In the genomic region with DNA sequence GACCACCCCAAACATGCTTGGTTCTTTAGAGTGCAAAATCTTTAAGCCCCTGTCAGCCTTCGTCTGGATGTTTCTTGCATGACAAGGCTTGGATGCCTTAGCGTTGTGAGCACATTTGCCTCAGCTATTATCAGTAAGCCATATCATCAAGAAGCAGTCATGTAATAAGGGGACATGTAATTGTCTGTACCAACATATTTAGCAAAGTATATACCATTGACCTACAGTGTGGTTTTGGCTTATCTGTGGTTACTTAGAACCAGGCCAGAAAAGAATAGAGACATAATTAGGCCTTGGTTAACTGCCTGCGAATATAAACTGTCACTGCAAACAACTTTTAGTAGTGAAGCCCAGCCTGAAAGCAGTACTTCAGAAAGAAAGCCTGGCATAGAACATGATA, we compare ENCODE assay signal across 24 mouse cellular contexts.
"Had no signal": no experiment of that assay in that cellular context is flagged by ENCODE, and none has a peak within 500 bp of the region (broad histone marks: within the 10 kb centered on the region; RNA-seq: fewer than 3 reads in every experiment).

No protein-coding gene starts in this region.

- H3K27ac ChIP-seq: gastrocnemius, adult 2 months; heart, adult 2 months; heart, embryonic 13.5 days; heart, embryonic 15.5 days; hindbrain, embryonic 13.5 days; hindbrain, embryonic 15.5 days; hindbrain, postnatal 0 days; kidney, embryonic 15.5 days; kidney, postnatal 0 days; left cerebral cortex, adult 2 months; limb, embryonic 10.5 days; limb, embryonic 12.5 days had no signal

- H3K9ac ChIP-seq: heart, embryonic 13.5 days; heart, embryonic 15.5 days; hindbrain, embryonic 13.5 days; hindbrain, embryonic 15.5 days; kidney, embryonic 15.5 days; limb, embryonic 12.5 days had no signal

- DNase-seq: gastrocnemius, adult 2 months; gastrocnemius, postnatal 10 days; gastrocnemius, postnatal 25 days; heart, adult 2 months; heart, postnatal 14 days; heart, postnatal 36 days; kidney, adult 11 months; kidney, adult 2 months; kidney, adult 9 months; kidney, postnatal 14 days; kidney, postnatal 36 days had no signal

- H3K4me1 ChIP-seq: heart, embryonic 13.5 days; heart, embryonic 15.5 days; hindbrain, embryonic 13.5 days; hindbrain, embryonic 15.5 days; kidney, embryonic 15.5 days had no signal

- H3K4me3 ChIP-seq: gastrocnemius, adult 2 months; heart, adult 2 months; heart, embryonic 13.5 days; heart, embryonic 15.5 days; hindbrain, embryonic 13.5 days; hindbrain, embryonic 15.5 days; kidney, embryonic 15.5 days; left cerebral cortex, adult 2 months; limb, embryonic 10.5 days; limb, embryonic 12.5 days had no signal

- ATAC-seq: forebrain, embryonic 16.5 days; hindbrain, postnatal 0 days; intestine, embryonic 16.5 days had no signal

- H3K4me2 ChIP-seq: heart, embryonic 11.5 days; heart, embryonic 13.5 days; heart, embryonic 15.5 days; hindbrain, embryonic 13.5 days; hindbrain, embryonic 15.5 days; kidney, embryonic 15.5 days; limb, embryonic 12.5 days had no signal

- H3K36me3 ChIP-seq: heart, embryonic 13.5 days; heart, embryonic 15.5 days; hindbrain, embryonic 13.5 days; hindbrain, embryonic 15.5 days; kidney, embryonic 15.5 days; limb, embryonic 10.5 days; limb, embryonic 12.5 days had no signal

- H3K27me3 ChIP-seq: heart, embryonic 13.5 days; heart, embryonic 15.5 days; hindbrain, embryonic 13.5 days; hindbrain, embryonic 15.5 days; kidney, embryonic 15.5 days; limb, embryonic 12.5 days had no signal

- H3K9me3 ChIP-seq: heart, embryonic 13.5 days; heart, embryonic 15.5 days; hindbrain, embryonic 13.5 days; hindbrain, embryonic 15.5 days; kidney, embryonic 15.5 days; limb, embryonic 10.5 days; limb, embryonic 12.5 days had no signal
